ENCODE assay signal across 8 mouse cellular contexts in the genomic region with DNA sequence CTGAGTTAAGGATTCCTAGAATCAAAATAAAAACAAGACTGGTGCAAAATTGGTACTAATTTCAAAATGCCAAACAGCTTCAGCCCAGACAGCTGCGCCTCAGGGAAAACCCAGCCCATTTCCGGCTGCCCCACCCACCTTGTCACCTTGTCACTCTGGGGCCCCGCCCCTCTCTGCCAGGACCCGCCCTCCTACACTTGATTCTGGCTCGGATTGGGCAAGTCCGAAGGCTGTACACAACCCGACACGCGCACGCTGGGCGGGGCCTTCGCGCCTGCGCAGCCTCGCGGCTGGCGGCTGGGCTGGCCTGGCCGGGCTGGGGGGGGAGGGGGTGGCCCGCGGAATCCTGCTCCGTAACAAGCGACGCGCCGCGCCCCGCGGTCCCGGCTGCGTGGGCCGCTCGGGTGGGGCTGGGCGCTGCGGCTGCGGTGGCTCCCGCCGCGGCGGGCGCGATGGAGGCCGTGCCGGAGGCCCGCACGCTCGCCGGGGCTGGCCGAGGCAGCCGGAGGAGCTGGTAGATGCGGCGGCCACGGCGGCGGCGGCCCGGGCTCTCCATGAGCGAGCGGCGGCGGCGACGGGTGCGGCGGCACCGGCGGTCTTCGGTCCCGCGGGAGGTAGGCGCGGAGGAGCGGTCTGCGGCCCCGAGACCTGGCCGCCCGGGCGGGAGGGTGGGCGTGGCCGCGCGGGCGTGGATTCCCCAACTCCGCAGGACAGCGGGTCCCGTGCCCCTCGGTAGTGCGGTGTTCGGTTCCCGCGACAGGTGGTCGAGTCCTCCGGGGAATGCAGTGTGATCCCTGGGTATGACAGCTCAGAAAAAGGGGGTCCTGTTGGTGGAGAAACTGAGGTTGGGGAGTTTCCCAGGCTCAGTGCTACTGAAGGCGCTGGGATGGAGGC. TPM values are rescaled to one million over a fixed set of nuclear protein-coding genes. Genes with fewer than 3 reads are reported as not detected.
A peak's percentile ranks its signal among the peaks of the same experiment; 100 is the strongest.
DNase-seq lines count a peak whose midpoint lies in the region; ATAC-seq lines count a peak whose summit lies in the region.

Gene Gm527, plus strand, starts transcription at position 329 of the 894 bp plus-strand sequence.

- peak; percentile 100 for ATAC-seq in hindbrain, embryonic 16.5 days

- H3K36me3 ChIP-seq in hindbrain, embryonic 16.5 days (ENCODE audit: control insufficient read depth, insufficient read depth, low read length) = peaks cover 6% of the 10 kb centered on the region; the same call in 1 of the 2 replicates
- no peaks in the 10 kb centered on the region for H3K36me3 ChIP-seq in macrophage (ENCODE audit: inconsistent target)

- no peaks in the 10 kb centered on the region for H3K79me2 ChIP-seq in macrophage (ENCODE audit: inconsistent target)

- peaks cover 4% of the 10 kb centered on the region; the same call in 1 of the 2 replicates for H3K4me1 ChIP-seq in hindbrain, embryonic 16.5 days (ENCODE audit: control insufficient read depth, insufficient read depth, low read depth, low read length)

- no peaks in the 10 kb centered on the region for H3K27me3 ChIP-seq in hindbrain, embryonic 16.5 days (replicated peaks; ENCODE audit: control insufficient read depth, insufficient read depth, low read length)

- under 1% methylated on average over 46 of the region's 93 CpGs for WGBS in hindbrain, embryonic 16.5 days
- 2% methylated on average over 61 of the region's 93 CpGs for WGBS in macrophage (ENCODE audit: missing documents)

- H3K27ac ChIP-seq in hindbrain, embryonic 16.5 days (ENCODE audit: low read depth, low read length) = peak within 1 kb of the TSS; percentile 78; the same call in 1 of the 2 replicates
- H3K27ac ChIP-seq in macrophage = no peak within 1 kb of the TSS

- H3K9ac ChIP-seq in hindbrain, embryonic 16.5 days (ENCODE audit: low read depth, low read length) = peak within 1 kb of the TSS; percentile 92

- DNase-seq in WW6 (ENCODE audit: low read depth, low spot score) = peak; percentile 81
- DNase-seq in cerebellum, postnatal 4 days (ENCODE audit: low spot score in 2 of 2) = peak; percentile 83 to 92
- DNase-seq in gastrocnemius, adult 18-20 months (ENCODE audit: low spot score) = peak; percentile 95
- peak; percentile 90 to 94 for DNase-seq in left cerebral cortex, adult 18-20 months (ENCODE audit: low spot score in 2 of 2)
- peak; percentile 95 for DNase-seq in right cerebral cortex, adult 18-20 months
- DNase-seq in urinary bladder, postnatal 10 days (ENCODE audit: low spot score) = peak; percentile 81

- peak within 1 kb of the TSS; percentile 81 for H3K4me3 ChIP-seq in hindbrain, embryonic 16.5 days (ENCODE audit: low read length)
- peak within 1 kb of the TSS; percentile 37 for H3K4me3 ChIP-seq in macrophage (ENCODE audit: inconsistent target)

- H3K9me3 ChIP-seq in hindbrain, embryonic 16.5 days (ENCODE audit: control insufficient read depth, low read length) = no peaks in the 10 kb centered on the region

- peak within 1 kb of the TSS; percentile 79 for H3K4me2 ChIP-seq in hindbrain, embryonic 16.5 days (ENCODE audit: low read length)

RNA-seq across cellular contexts. Expression of gene Gm527, which starts in this region (rescaled TPM):
- total RNA-seq in gastrocnemius, adult 18-20 months (2021) = 1 to 10 TPM; 2.4 to 3.5 TPM
- polyA plus RNA-seq in hindbrain, embryonic 16.5 days (2015; fragmentation: Nextera tagmentation; extraction: Ambion mirVana) = 1.4 and 2.4 TPM in 2 replicates
- total RNA-seq in left cerebral cortex, adult 18-20 months (2021) = 10 to 100 TPM; 17.3 to 18.6 TPM
- total RNA-seq in macrophage (2018; cell fraction: chromatin; rRNA removed) = 1 to 10 TPM in 19 of 26 experiments, under 1 TPM in 1, not detected in 6; 0.59 to 6.6 (median 2.6) TPM
- total RNA-seq in macrophage (2018; cell fraction: cytosol; rRNA removed) = 1 to 10 TPM in 13 of 26 experiments, under 1 TPM in 13; 0.17 to 2.8 (median 1.1) TPM
- total RNA-seq in macrophage (2018; cell fraction: nucleus; rRNA removed) = 1 to 10 TPM in 22 of 26 experiments, under 1 TPM in 1, not detected in 3; 0.83 to 5.9 (median 2.2) TPM
- polyA plus RNA-seq in macrophage (2018) = 1.1 to 1.8 TPM (median 1.5 TPM) in 3 replicates

Comparison
In these comparisons a context has a peak if more than half of its experiments do, and no peak if none do; other contexts are left out.
1. RNA of gene Gm527 (total RNA-seq): 17.3 to 18.6 TPM in left cerebral cortex, adult 18-20 months; 2.4 to 3.5 TPM in gastrocnemius, adult 18-20 months; every median in the first group is over 4 times any median in the second.
2. Peak in every context shown above with its lines, with median percentiles within 50 percentile points of each other: DNase-seq.